Mouse (Mus musculus): ENCODE data around the gene Gpank1. TPM values are rescaled to one million over a fixed set of nuclear protein-coding genes. Genes with fewer than 3 reads are reported as not detected.
A peak's percentile ranks its signal among the peaks of the same experiment; 100 is the strongest.

Gpank1 gene
- total and polyA plus RNA-seq, 3 experiments: 6.8 to 9.5 (median 8.5) TPM

DNA sequence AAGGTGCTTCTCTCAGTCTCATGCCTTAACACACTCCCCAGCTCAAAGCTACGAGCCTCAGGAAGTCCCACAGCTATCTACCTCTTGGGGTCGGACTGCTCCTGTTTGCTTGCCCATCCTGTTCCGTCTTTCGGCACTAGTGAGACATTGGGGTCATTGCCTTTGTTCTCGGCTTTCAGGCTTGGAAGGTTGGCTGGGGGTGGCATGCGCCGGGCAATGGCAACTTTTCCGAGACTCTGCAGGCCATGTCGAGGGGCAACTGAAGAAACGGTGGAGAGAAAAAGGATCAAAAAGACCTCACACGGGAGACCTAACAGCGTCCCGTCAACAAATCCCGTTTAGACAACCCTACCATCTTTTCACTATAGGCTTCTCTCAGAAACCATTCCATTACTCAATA lies 40.9 kb downstream of the Gpank1 start:
- H3K79me2 ChIP-seq (replicated peaks; ENCODE audit: control insufficient read depth, insufficient read depth, low read length): peaks cover 9% of the 10 kb centered on the region; the same call in 1 of the 2 replicates
- peaks cover 14% of the 10 kb centered on the region for H3K4me1 ChIP-seq (ENCODE audit: control insufficient read depth, insufficient read depth, low read length)
- H3K27me3 ChIP-seq (ENCODE audit: control insufficient read depth, insufficient read depth, low read length): no peaks in the 10 kb centered on the region
- peaks cover 18% of the 10 kb centered on the region for H3K36me3 ChIP-seq (ENCODE audit: control insufficient read depth, insufficient read depth, low read length)
- WGBS: 39% methylated on average over 14 of the region's 14 CpGs
- no peak for DNase-seq
- peak overlapping the region; percentile 5; the same call in 1 of the 2 replicates for H3K9ac ChIP-seq (ENCODE audit: low read depth, low read length)
- H3K27ac ChIP-seq: 0 out of 2 replicates have a peak overlapping the region, but pooled peaks have one; percentile 7
- H3K4me3 ChIP-seq: no peak overlapping the region; the same call in 1 of the 2 replicates
- intact Hi-C loops (cut with DNase I): loop anchor here (2.0 to 5.0 kb wide), 2 partner anchors 25 to 35 kb away; partner anchors contain the start of gene D17H6S53E
- TF ChIP-seq CTCF (IDR thresholded peaks at IDR 0.05) (no peak), EP300 (IDR thresholded peaks at IDR 0.05; ENCODE audit: insufficient read depth, low read depth, low read length) (no peak), POLR2A (IDR thresholded peaks at IDR 0.05; ENCODE audit: insufficient read depth, low read depth, low read length) (no peak)

GRCm38 (mm10) chr17:35162730-35163129 lies 41.5 kb downstream of the Gpank1 start:
- intact Hi-C loops (cut with DNase I): loop anchor here (2.0 to 5.0 kb wide), 2 partner anchors 26 to 35 kb away; partner anchors contain the start of gene D17H6S53E
- 4% methylated on average over 12 of the region's 12 CpGs for WGBS
- H3K36me3 ChIP-seq (ENCODE audit: control insufficient read depth, insufficient read depth, low read length): peaks cover 18% of the 10 kb centered on the region

DNA sequence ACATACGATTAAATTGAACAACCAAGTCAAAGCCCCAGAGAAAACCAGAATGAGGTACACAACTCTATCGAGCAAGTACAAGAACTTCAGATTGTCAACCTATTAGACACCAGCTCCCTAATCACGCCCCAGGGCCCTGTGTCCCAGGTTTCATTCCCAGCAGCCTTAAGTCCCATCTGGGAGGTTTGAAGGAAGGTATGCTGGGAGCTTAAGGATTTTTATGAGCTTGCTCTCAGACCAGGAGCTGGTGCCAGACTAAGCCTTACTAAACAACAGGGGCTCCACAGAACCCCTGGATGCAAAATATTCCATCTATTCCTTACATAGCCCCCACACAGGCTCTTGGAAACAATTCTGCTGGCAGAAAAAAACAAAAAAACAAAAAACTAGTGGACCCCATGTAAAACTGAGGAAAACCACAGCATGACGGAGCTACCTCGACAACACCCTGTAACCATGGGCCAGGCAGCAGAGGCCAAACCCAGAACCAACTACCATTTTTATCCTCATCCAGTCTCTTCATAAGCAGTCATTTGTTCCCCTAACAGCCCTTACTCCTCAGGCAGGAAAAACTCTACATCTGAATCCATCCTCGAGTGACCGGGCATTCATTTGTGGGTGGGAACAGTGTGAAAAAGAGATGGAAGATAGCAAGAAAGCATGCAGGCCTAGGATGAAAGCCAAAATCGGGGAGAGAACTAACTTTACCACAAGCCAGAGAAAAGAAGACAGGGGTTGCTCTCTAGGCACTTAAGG lies 42.2 kb downstream of the Gpank1 start:
- no peak for TF ChIP-seq EP300 (IDR thresholded peaks at IDR 0.05; ENCODE audit: insufficient read depth, low read depth, low read length)
- TF ChIP-seq POLR2A (IDR thresholded peaks at IDR 0.05; ENCODE audit: insufficient read depth, low read depth, low read length): no peak
- no peak for TF ChIP-seq CTCF (IDR thresholded peaks at IDR 0.05)

More at GRCm38 (mm10) chr17:35162730-35163129, 41.5 kb downstream of the Gpank1 start:
- Histone ChIP-seq H3K4me3 (peak overlapping the region; percentile 91), H3K4me1 (ENCODE audit: control insufficient read depth, insufficient read depth, low read length) (peaks cover 14% of the 10 kb centered on the region), H3K27ac (0 out of 2 replicates have a peak overlapping the region, but pooled peaks have one; percentile 0), H3K9ac (ENCODE audit: low read depth, low read length) (peak overlapping the region; percentile 51), H3K27me3 (ENCODE audit: control insufficient read depth, insufficient read depth, low read length) (no peaks in the 10 kb centered on the region), H3K79me2 (replicated peaks; ENCODE audit: control insufficient read depth, insufficient read depth, low read length) (peaks cover 9% of the 10 kb centered on the region; the same call in 1 of the 2 replicates)
- peak in 1 of 2 experiments; percentile 61 for DNase-seq
- no peak for TF ChIP-seq POLR2A (IDR thresholded peaks at IDR 0.05; ENCODE audit: insufficient read depth, low read depth, low read length)
- no peak for TF ChIP-seq EP300 (IDR thresholded peaks at IDR 0.05; ENCODE audit: insufficient read depth, low read depth, low read length)
- TF ChIP-seq CTCF (IDR thresholded peaks at IDR 0.05): no peak

GRCm38 (mm10) chr17:35164218-35164567 lies 42.9 kb downstream of the Gpank1 start:
- Histone ChIP-seq H3K4me1 (ENCODE audit: control insufficient read depth, insufficient read depth, low read length) (peaks cover 14% of the 10 kb centered on the region), H3K79me2 (replicated peaks; ENCODE audit: control insufficient read depth, insufficient read depth, low read length) (peaks cover 9% of the 10 kb centered on the region; the same call in 1 of the 2 replicates), H3K36me3 (ENCODE audit: control insufficient read depth, insufficient read depth, low read length) (peaks cover 18% of the 10 kb centered on the region), H3K9ac (ENCODE audit: low read depth, low read length) (peak overlapping the region; percentile 98), H3K27me3 (ENCODE audit: control insufficient read depth, insufficient read depth, low read length) (no peaks in the 10 kb centered on the region), H3K27ac (peak overlapping the region; percentile 96), H3K4me3 (peak overlapping the region; percentile 91)
- 0% methylated on average over 25 of the region's 28 CpGs for WGBS
- DNase-seq: no peak
- intact Hi-C loops (cut with DNase I): loop anchor here (5.0 kb wide), 1 partner anchor 37 kb away; the partner anchor contains the start of gene D17H6S53E
- TF ChIP-seq POLR2A (IDR thresholded peaks at IDR 0.05; ENCODE audit: insufficient read depth, low read depth, low read length) (no peak), EP300 (IDR thresholded peaks at IDR 0.05; ENCODE audit: insufficient read depth, low read depth, low read length) (no peak), CTCF (IDR thresholded peaks at IDR 0.05) (no peak)

More for the DNA sequence above, 42.2 kb downstream of the Gpank1 start:
- peaks cover 9% of the 10 kb centered on the region; the same call in 1 of the 2 replicates for H3K79me2 ChIP-seq (replicated peaks; ENCODE audit: control insufficient read depth, insufficient read depth, low read length)
- intact Hi-C loops (cut with DNase I): loop anchor here (2.0 to 5.0 kb wide), 2 partner anchors 27 to 36 kb away; partner anchors contain the start of gene D17H6S53E
- DNase-seq: no peak
- peaks cover 18% of the 10 kb centered on the region for H3K36me3 ChIP-seq (ENCODE audit: control insufficient read depth, insufficient read depth, low read length)
- H3K4me1 ChIP-seq (ENCODE audit: control insufficient read depth, insufficient read depth, low read length): peaks cover 14% of the 10 kb centered on the region
- H3K4me3 ChIP-seq: peak overlapping the region; percentile 91
- H3K9ac ChIP-seq (ENCODE audit: low read depth, low read length): peak overlapping the region; percentile 98
- no peaks in the 10 kb centered on the region for H3K27me3 ChIP-seq (ENCODE audit: control insufficient read depth, insufficient read depth, low read length)
- H3K27ac ChIP-seq: peak overlapping the region; percentile 96
- WGBS: 3% methylated on average over 8 of the region's 8 CpGs

DNA sequence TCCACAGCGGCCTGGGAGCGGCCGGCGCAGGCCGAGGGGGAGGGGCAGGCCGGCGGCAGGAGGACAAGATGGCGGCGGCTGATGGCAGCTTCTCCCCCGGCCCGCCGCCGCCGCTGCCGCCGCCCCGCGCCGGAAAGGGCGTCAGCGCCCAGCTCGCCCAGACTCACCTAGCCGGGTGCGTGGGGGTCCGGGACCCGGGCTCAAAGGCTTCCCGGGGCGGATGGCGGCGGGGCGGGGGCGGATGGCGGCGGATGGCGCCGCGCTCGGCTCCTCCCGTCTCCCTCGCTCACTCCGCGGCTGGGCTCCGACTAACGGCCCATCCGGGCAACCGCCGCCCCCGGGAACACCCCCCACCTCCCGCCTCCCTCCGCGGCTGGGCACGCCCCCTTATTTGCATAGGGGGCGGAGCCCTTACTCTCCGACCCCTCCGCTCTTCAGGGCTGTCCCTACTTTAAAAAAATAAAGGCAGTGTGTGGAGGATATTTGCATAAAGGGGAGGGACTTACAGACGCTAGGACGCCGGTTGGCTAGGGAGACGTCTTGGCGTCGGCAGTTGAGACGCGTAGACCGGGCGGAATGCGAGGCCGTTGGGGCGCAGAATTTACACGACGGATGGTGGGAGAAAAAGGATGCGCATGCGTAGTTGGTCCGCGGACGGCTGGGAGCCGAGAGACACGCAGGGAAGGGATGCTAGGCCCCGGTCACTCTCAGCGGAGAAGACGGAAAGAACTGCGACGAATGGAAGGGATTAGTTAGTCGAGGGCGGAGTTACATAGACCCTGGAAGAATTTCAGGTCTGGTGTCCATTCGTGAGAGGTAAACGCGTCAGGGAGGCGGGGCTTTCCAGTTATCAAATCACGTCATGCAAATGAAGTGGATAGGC lies 43.6 kb downstream of the Gpank1 start, which contains the start of gene Prrc2a:
Prrc2a (minus strand) TSS at position 330 of the 883 bp plus-strand sequence.
- TF ChIP-seq EP300 (IDR thresholded peaks at IDR 0.05; ENCODE audit: insufficient read depth, low read depth, low read length) (peak; percentile 47; the same call in 1 of the 2 replicates), CTCF (IDR thresholded peaks at IDR 0.05) (0 out of 2 replicates have a peak, but pooled peaks have one; percentile 16), POLR2A (IDR thresholded peaks at IDR 0.05; ENCODE audit: insufficient read depth, low read depth, low read length) (peak; percentile 93)
- H3K27ac ChIP-seq: peak within 1 kb of the TSS; percentile 99

More for the DNA sequence above, 43.6 kb downstream of the Gpank1 start, which contains the start of gene Prrc2a:
- Histone ChIP-seq H3K27me3 (ENCODE audit: control insufficient read depth, insufficient read depth, low read length) (no peaks in the 10 kb centered on the region), H3K79me2 (replicated peaks; ENCODE audit: control insufficient read depth, insufficient read depth, low read length) (peaks cover 9% of the 10 kb centered on the region; the same call in 1 of the 2 replicates), H3K36me3 (ENCODE audit: control insufficient read depth, insufficient read depth, low read length) (peaks cover 18% of the 10 kb centered on the region), H3K4me3 (peak within 1 kb of the TSS; percentile 91), H3K4me1 (ENCODE audit: control insufficient read depth, insufficient read depth, low read length) (peaks cover 14% of the 10 kb centered on the region), H3K9ac (ENCODE audit: low read depth, low read length) (peak within 1 kb of the TSS; percentile 98)
- under 1% methylated on average over 71 of the region's 89 CpGs for WGBS
- intact Hi-C loops (cut with DNase I): loop anchor here (5.0 kb wide), 1 partner anchor 38 kb away; the partner anchor contains the start of gene D17H6S53E
- peak; percentile 95 to 99 for DNase-seq

Measured in heart, adult 2 months (tissue).